Mouse (Mus musculus): ENCODE data around the gene Rcn3.
"Not testable (repeated sequence)": the region's sequence is repeated elsewhere in the genome, so short reads cannot be mapped to it uniquely, and the experiment has no call there.

Gene Rcn3

GRCm38 (mm10) chr7:45124224-45125143 lies 32.5 kb upstream of the Rcn3 start, which contains the start of gene Rps11:
Gene Rps11 (minus strand): TSS chr7:45124439.
- peak; percentile 100 for DNase-seq (ENCODE audit: low read depth, low spot score)

GRCm38 (mm10) chr7:45123186-45123570 lies 31.2 kb upstream of the Rcn3 start:
- no peak for DNase-seq (ENCODE audit: low read depth, low spot score)

- DNase-seq (ENCODE audit: low read depth, low spot score) = no peak
Observed at GRCm38 (mm10) chr7:45122561-45123185, 30.7 kb upstream of the Rcn3 start.

GRCm38 (mm10) chr7:45121966-45122365 lies 29.9 kb upstream of the Rcn3 start:
- DNase-seq (ENCODE audit: low read depth, low spot score) = no peak

GRCm38 (mm10) chr7:45121404-45121803 lies 29.4 kb upstream of the Rcn3 start:
- DNase-seq (ENCODE audit: low read depth, low spot score) = no peak

- no peak for DNase-seq (ENCODE audit: low read depth, low spot score)
Observed at GRCm38 (mm10) chr7:45119780-45120709, 28.0 kb upstream of the Rcn3 start.

GRCm38 (mm10) chr7:45118336-45118735 lies 26.3 kb upstream of the Rcn3 start:
- DNase-seq (ENCODE audit: low read depth, low spot score) = no peak

GRCm38 (mm10) chr7:45117566-45117965 lies 25.5 kb upstream of the Rcn3 start:
- no peak for DNase-seq (ENCODE audit: low read depth, low spot score)

GRCm38 (mm10) chr7:45113476-45113875 lies 21.5 kb upstream of the Rcn3 start:
- DNase-seq (ENCODE audit: low read depth, low spot score) = no peak

GRCm38 (mm10) chr7:45112529-45112928 lies 20.5 kb upstream of the Rcn3 start:
- DNase-seq (ENCODE audit: low read depth, low spot score) = no peak

GRCm38 (mm10) chr7:45111940-45112339 lies 19.9 kb upstream of the Rcn3 start:
- DNase-seq (ENCODE audit: low read depth, low spot score) = no peak

- DNase-seq (ENCODE audit: low read depth, low spot score) = not testable (repeated sequence)
Observed at GRCm38 (mm10) chr7:45110089-45110488, 18.1 kb upstream of the Rcn3 start.

GRCm38 (mm10) chr7:45107052-45107645 lies 15.1 kb upstream of the Rcn3 start:
- no peak for DNase-seq (ENCODE audit: low read depth, low spot score)

GRCm38 (mm10) chr7:45106441-45106840 lies 14.4 kb upstream of the Rcn3 start:
- no peak for DNase-seq (ENCODE audit: low read depth, low spot score)

GRCm38 (mm10) chr7:45105491-45105890 lies 13.5 kb upstream of the Rcn3 start:
- DNase-seq (ENCODE audit: low read depth, low spot score) = no peak

- no peak for DNase-seq (ENCODE audit: low read depth, low spot score)
Observed at GRCm38 (mm10) chr7:45104941-45105340, 12.9 kb upstream of the Rcn3 start.

GRCm38 (mm10) chr7:45103652-45104180 lies 11.7 kb upstream of the Rcn3 start, which contains the start of gene Fcgrt:
Gene Fcgrt (minus strand): TSS chr7:45103851.
- DNase-seq (ENCODE audit: low read depth, low spot score) = no peak

- DNase-seq (ENCODE audit: low read depth, low spot score) = no peak
Observed at GRCm38 (mm10) chr7:45102940-45103585, 11.0 kb upstream of the Rcn3 start.

GRCm38 (mm10) chr7:45102441-45102840 lies 10.4 kb upstream of the Rcn3 start:
- no peak for DNase-seq (ENCODE audit: low read depth, low spot score)

GRCm38 (mm10) chr7:45100046-45100445 lies 8.0 kb upstream of the Rcn3 start:
- no peak for DNase-seq (ENCODE audit: low read depth, low spot score)

Data from retina, postnatal 7 days (tissue).